Mouse (Mus musculus) small intestine, adult 2 months (tissue): ENCODE results near the gene Gatad1. TPM values are rescaled to one million over a fixed set of nuclear protein-coding genes. Genes with fewer than 3 reads are reported as not detected.

Experiments
- H3K27ac ChIP-seq: fragments of 200-500 bp; 2 replicates; pipeline ENCODE4 v1.5.1; 2012; ENCODE audit warnings: low read depth, low read length, control low read depth, inconsistent platforms; ENCODE audit not compliant: insufficient read depth
- H3K27me3 ChIP-seq: fragments of 200-500 bp; 2 replicates; pipeline ENCODE4 v1.6.1; 2012; ENCODE audit warnings: mild to moderate bottlenecking, moderate library complexity, low read length, inconsistent platforms; ENCODE audit not compliant: control insufficient read depth, insufficient read depth
- H3K36me3 ChIP-seq: fragments of 200-500 bp; 2 replicates; pipeline ENCODE4 v1.6.1; 2012; ENCODE audit warnings: mild to moderate bottlenecking, low read length, control low read depth, inconsistent platforms; ENCODE audit not compliant: control insufficient read depth, insufficient read depth
- H3K4me1 ChIP-seq: fragments of 200-500 bp; 2 replicates; pipeline ENCODE4 v1.6.1; 2012; ENCODE audit warnings: low read length, inconsistent platforms, mixed read lengths; ENCODE audit not compliant: control insufficient read depth, insufficient read depth, insufficient read length
- H3K4me3 ChIP-seq: fragments of 200-500 bp; 2 replicates; pipeline ENCODE4 v1.5.1; 2012; ENCODE audit warnings: low read depth, mild to moderate bottlenecking, control low read depth, inconsistent platforms, low read length, moderate library complexity
- CTCF ChIP-seq: fragments of 200-500 bp; IDR thresholded peaks from 2 replicates; pipeline ENCODE4 v1.5.1; 2012; ENCODE audit warnings: low read depth, mild to moderate bottlenecking, control low read depth, inconsistent platforms, low read length, moderate library complexity, mixed read lengths; ENCODE audit not compliant: insufficient replicate concordance, insufficient read length; ENCODE audit errors: extremely low read depth
- POLR2A ChIP-seq: fragments of 200-500 bp; IDR thresholded peaks from 2 replicates; pipeline ENCODE4 v1.6.1; 2012; ENCODE audit warnings: low read depth, mild to moderate bottlenecking, control low read depth, inconsistent platforms, low read length, moderate library complexity
- WGBS: fragments of 180-500 bp; shearing (Covaris S2); methylation state at CpG from one replicate; pipeline ENCODE4 v1.1.7; 2018; 5-methylcytosine and 5-hydroxymethylcytosine counted together
- polyA plus RNA-seq: library from polyadenylated mRNA; depleted of rRNA; stranded (reverse); fragments of >200 nt; gene quantifications from 2 replicates; pipeline ENCODE4 v1.2.3, GENCODE M21; 2012

Gatad1 gene
- polyA plus RNA-seq, 1 experiment = 24.3 TPM

DNA sequence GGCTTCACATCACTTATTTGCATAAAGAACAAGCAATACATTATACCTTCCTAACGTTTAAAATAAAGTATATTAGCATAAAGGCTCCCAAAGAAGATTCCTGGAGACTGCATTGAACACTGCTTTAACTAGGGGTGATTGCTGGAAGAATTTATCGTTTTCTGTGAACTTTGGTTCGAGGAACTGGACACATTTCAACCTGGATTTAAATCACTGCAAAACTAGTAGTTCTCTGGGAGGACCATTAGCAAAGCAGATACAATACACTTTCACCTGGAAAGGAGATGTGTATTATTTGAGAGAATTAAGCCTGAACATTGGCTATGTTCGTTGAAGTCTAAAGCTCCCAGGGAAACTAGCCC lies 8.2 kb downstream of the Gatad1 start:
- no peak overlapping the region for H3K27ac ChIP-seq
- TF ChIP-seq CTCF (no peak), POLR2A (no peak)
- 68% methylated on average over 4 of the region's 4 CpGs for WGBS
- H3K4me3 ChIP-seq = no peak overlapping the region
- H3K36me3 ChIP-seq = peaks cover 10% of the 10 kb centered on the region; the same call in 1 of the 2 replicates
- no peaks in the 10 kb centered on the region for H3K4me1 ChIP-seq
- H3K27me3 ChIP-seq = no peaks in the 10 kb centered on the region

DNA sequence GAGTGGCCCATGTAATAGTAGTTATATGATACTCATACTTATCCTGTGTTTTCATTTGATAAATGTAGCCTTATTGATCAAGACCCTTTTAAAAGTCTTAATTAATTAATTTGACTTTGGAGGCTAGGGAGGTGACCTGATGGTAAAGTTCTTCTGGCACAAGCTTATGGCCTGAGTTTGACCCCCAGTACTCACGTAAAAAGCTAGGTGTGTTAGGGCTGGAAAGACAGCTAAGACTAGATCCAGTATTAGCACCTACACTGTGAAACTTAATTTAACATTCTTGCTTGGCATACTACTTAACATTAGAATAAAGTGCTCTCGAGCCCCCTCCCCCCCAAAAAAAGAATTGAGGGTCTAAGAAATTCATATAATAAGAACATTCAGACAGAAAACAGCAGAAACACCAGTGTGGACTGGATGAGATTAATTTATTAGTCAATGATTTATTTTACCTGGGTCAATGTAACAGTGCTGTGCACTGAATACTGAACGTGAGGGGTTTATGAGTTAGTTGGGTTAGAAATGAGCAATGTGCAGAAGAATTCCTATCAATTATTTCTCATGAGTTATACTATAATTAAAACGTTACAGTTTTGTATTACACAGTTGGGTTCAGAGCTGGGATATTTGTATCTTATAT lies 8.7 kb downstream of the Gatad1 start:
- H3K27me3 ChIP-seq = no peaks in the 10 kb centered on the region
- 31% methylated on average over 4 of the region's 4 CpGs for WGBS
- TF ChIP-seq CTCF = no peak
- TF ChIP-seq POLR2A = no peak
- H3K4me1 ChIP-seq = no peaks in the 10 kb centered on the region
- H3K27ac ChIP-seq = no peak overlapping the region
- peaks cover 13% of the 10 kb centered on the region for H3K36me3 ChIP-seq
- no peak overlapping the region for H3K4me3 ChIP-seq

DNA sequence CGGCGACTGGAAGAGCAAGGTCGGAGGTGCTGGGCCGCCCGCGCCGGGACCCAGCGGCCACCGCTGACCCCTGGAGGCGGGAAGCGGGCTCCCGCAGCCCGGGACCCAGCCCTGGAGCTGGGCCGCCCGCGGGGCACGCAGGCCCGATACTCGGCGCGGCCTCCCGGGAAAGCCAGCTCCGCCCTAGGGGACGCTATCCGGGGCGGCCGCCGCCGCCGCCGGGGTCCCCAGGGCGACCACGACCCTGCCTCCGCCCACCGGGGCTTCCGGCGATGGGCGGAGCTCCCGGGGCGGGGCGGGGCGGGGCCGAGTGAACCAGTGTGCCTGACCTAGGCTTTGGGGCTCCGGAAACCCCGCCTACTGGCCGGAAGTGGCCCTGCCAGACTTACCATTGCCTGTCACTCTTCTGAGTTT lies 9.3 kb downstream of the Gatad1 start:
- Histone ChIP-seq H3K4me1 (no peaks in the 10 kb centered on the region), H3K4me3 (peak overlapping the region; percentile 98), H3K36me3 (peaks cover 17% of the 10 kb centered on the region), H3K27ac (peak overlapping the region; percentile 66), H3K27me3 (no peaks in the 10 kb centered on the region)
- no peak for TF ChIP-seq CTCF
- TF ChIP-seq POLR2A = peak; percentile 46
- WGBS = 1% methylated on average over 42 of the region's 46 CpGs

DNA sequence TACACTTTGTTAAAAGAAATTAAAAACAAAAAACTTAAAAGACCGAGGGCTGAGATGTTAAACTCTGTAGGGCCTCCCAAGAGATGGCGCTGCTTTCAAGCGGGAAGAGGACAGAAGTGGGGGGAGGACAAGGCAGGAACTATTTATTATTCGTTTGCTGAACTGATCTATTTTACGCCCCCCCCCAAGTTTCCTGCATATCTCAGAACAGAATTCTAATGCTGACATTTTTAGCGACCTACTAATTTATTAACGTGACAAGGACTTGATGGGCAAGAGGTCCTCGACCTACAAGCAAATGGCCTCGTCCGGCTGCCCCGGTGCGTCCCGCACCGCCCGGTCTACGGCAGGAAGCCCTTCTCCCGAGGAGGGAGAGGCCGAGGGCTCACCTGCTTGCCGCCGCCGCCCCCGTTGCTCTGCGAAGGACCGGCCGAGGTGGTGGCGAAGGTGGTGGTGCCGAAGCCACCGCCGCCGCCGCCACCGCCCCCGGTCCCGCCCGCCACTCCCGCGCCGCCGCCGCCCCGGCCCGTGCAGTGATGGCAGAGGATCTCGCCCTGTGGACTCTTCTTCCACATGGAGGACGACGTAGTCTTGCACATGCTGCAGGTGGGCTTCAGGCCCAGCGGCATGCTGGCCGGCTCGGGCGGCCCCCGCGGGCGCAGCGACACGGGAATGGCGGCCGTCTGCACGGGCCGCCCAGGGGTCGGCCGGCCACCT lies 9.8 kb downstream of the Gatad1 start:
- TF ChIP-seq POLR2A (no peak), CTCF (peak; percentile 61; the same call in 1 of the 2 replicates)
- under 1% methylated on average over 60 of the region's 60 CpGs for WGBS

DNA sequence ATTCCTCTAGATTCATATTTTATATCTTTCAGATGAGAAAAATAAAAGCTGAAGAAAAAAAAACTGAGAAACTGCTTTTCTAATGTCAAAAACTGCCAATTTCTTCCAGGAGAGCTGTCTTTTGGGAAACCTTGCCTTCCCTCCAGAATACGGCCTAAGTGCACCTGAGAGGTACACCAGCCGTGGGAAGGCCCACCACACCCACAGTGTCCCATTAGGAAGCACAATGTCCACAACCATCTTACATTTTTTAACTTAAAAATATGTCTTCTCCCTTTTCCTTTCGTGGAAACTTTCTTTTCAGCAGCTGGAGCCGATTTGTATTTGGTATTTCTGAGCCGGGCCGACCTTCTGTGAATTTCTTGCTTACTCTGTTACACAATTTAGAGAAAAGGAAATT lies 10.4 kb downstream of the Gatad1 start:
- WGBS = 13% methylated on average over 6 of the region's 6 CpGs
- no peak for TF ChIP-seq CTCF
- H3K4me1 ChIP-seq = no peaks in the 10 kb centered on the region
- peak overlapping the region; percentile 38; the same call in 1 of the 2 replicates for H3K4me3 ChIP-seq
- H3K27ac ChIP-seq = no peak overlapping the region
- H3K36me3 ChIP-seq = peaks cover 23% of the 10 kb centered on the region
- H3K27me3 ChIP-seq = no peaks in the 10 kb centered on the region

More for the DNA sequence above, 9.8 kb downstream of the Gatad1 start:
- no peaks in the 10 kb centered on the region for H3K4me1 ChIP-seq
- H3K27me3 ChIP-seq = no peaks in the 10 kb centered on the region
- H3K36me3 ChIP-seq = peaks cover 18% of the 10 kb centered on the region
- peak overlapping the region; percentile 66 for H3K27ac ChIP-seq
- H3K4me3 ChIP-seq = peak overlapping the region; percentile 98

DNA sequence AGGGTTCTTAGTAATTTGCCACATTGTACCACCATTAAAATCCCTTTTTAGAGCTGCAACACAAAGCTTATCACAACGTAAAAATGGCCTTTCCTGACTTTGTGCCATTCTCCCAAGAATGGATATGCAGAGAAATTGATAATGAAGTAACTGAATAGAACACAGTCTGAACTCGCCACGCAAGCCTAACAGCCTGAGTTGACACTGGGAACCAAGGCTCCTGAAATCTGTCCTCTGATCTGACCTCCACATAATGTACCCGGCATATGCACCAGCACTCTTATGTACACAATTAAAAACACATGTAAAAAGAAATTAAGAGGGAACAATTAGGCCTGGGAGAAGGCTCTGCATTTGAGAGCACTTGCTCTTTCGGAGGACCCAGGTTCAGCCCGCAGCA lies 11.7 kb downstream of the Gatad1 start:
- Histone ChIP-seq H3K4me1 (no peaks in the 10 kb centered on the region), H3K27me3 (no peaks in the 10 kb centered on the region), H3K27ac (no peak overlapping the region), H3K36me3 (peaks cover 31% of the 10 kb centered on the region), H3K4me3 (no peak overlapping the region)
- WGBS = 86% methylated on average over 6 of the region's 6 CpGs
- TF ChIP-seq CTCF (no peak), POLR2A (no peak)

DNA sequence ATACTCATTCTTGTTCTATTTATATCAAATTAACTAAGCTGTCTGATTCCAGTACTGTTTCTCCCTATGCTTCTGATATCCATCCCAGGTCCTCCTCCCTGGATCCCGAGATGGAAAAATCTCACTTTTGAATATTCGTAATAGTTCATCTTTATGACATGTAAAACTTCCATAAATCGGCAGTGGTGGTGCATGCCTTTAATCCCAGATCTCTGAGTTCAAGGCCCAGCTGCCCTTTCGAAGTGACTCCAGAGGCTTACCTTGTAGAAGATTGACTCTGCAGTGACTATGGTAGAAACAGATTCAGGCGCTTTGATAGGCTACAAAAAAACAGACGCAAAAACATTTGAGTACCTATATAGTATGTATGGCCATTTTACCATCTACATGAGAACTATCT lies 12.4 kb downstream of the Gatad1 start:
- TF ChIP-seq CTCF (no peak), POLR2A (no peak)
- WGBS = 94% methylated on average over 6 of the region's 6 CpGs
- Histone ChIP-seq H3K4me3 (no peak overlapping the region), H3K27ac (no peak overlapping the region), H3K27me3 (no peaks in the 10 kb centered on the region), H3K4me1 (no peaks in the 10 kb centered on the region), H3K36me3 (peaks cover 32% of the 10 kb centered on the region)
